Mouse (Mus musculus): ENCODE measurements around the gene Ggt6. TPM values are rescaled to one million over a fixed set of nuclear protein-coding genes. Genes with fewer than 3 reads are reported as not detected.

Ggt6 gene
- polyA plus RNA-seq, 1 experiment from 2014 or later = not detected

DNA sequence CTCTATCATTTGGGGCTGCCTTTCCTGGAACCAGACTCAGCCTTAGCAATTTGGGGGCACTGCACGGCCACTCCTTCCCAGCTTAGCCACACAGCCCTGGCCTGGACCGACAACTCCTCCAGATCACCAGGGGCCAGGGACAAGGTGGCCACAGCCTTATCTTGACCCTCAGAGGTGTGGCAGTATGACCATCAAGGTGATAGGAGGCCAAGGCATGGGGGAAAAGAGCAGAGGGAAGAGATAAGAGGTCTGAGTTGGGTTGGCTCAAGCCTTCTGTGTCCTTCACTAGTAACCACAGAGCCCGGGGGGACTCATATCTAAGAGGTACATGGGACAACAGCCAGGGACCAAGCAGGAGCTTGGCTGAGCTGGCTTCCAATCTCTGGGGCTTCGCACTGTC, 46.6 kb downstream of the Ggt6 start:
- H3K4me3 ChIP-seq (ENCODE audit: low read depth, low read length) = no peak overlapping the region
- H3K27me3 ChIP-seq (ENCODE audit: control insufficient read depth, insufficient read depth, low read length) = peaks cover 3% of the 10 kb centered on the region; the same call in 1 of the 2 replicates
- no peaks in the 10 kb centered on the region; the same call in 1 of the 2 replicates for H3K4me1 ChIP-seq (replicated peaks; ENCODE audit: control insufficient read depth, insufficient read depth, low read length)
- ATAC-seq (ENCODE audit: low FRiP score) = no peak
- DNase-seq (ENCODE audit: low spot score) = no peak
- no peaks in the 10 kb centered on the region for H3K36me3 ChIP-seq (ENCODE audit: control insufficient read depth, insufficient read depth, low read length)
- WGBS = 88% methylated on average over 4 of the region's 4 CpGs
- H3K9me3 ChIP-seq (ENCODE audit: control insufficient read depth, low read length) = no peaks in the 10 kb centered on the region
- no peak overlapping the region for H3K9ac ChIP-seq (ENCODE audit: low read depth, low read length)
- no peak overlapping the region for H3K4me2 ChIP-seq (replicated peaks; ENCODE audit: low read depth, low read length)
- H3K27ac ChIP-seq (ENCODE audit: low read depth, low read length) = no peak overlapping the region

DNA sequence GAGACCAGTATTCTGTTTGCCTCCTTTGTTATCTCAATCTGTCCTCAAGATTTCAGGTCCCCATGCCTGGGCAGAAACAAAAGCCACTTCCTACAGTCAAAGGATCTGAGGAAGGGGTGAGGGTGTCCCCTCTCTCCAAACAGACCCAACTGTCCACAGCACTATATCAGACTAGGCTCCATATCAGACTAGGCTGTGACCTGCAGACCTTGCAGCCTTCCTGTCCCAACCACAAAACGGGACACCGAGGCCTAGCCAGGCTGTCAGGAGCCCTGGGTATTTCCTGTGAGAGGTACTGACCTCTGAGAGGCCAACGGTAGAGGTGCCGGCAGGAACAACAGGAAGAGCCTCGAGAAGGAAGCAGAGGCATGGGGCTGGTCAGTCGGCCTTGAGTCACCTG, 49.2 kb downstream of the Ggt6 start:
- DNase-seq (ENCODE audit: low spot score) (no peak), ATAC-seq (ENCODE audit: low FRiP score) (no peak)
- peaks cover 16% of the 10 kb centered on the region for H3K27me3 ChIP-seq (ENCODE audit: control insufficient read depth, insufficient read depth, low read length)
- no peaks in the 10 kb centered on the region for H3K36me3 ChIP-seq (ENCODE audit: control insufficient read depth, insufficient read depth, low read length)
- no peak overlapping the region for H3K4me3 ChIP-seq (ENCODE audit: low read depth, low read length)
- no peak overlapping the region for H3K4me2 ChIP-seq (replicated peaks; ENCODE audit: low read depth, low read length)
- no peaks in the 10 kb centered on the region for H3K9me3 ChIP-seq (ENCODE audit: control insufficient read depth, low read length)
- H3K27ac ChIP-seq (ENCODE audit: low read depth, low read length) = no peak overlapping the region
- no peak overlapping the region for H3K9ac ChIP-seq (ENCODE audit: low read depth, low read length)
- 64% methylated on average over 6 of the region's 6 CpGs for WGBS
- peaks cover 2% of the 10 kb centered on the region for H3K4me1 ChIP-seq (replicated peaks; ENCODE audit: control insufficient read depth, insufficient read depth, low read length)

DNA sequence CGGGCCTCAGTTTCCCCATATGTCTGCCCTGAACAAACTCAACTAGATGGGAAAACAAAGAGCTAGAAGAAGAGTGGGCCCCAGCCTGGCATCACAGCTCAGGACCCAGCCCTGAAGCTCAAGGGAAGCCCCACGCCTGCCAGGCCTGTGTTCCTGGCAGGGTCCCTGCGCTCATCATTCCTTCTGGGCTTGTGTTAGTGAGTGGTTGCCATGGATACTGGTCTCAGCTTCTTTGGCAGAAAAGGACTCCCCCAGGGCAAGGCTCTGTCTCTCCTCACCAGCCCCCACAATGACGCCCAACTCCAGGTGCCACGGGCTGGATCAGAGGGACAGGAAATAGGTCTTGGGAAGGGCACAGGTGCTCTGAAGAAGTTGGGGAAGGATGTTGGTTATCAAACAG, 49.8 kb downstream of the Ggt6 start:
- Histone ChIP-seq H3K4me1 (replicated peaks; ENCODE audit: control insufficient read depth, insufficient read depth, low read length) (peaks cover 2% of the 10 kb centered on the region), H3K4me3 (ENCODE audit: low read depth, low read length) (no peak overlapping the region), H3K27me3 (ENCODE audit: control insufficient read depth, insufficient read depth, low read length) (peaks cover 16% of the 10 kb centered on the region), H3K4me2 (replicated peaks; ENCODE audit: low read depth, low read length) (no peak overlapping the region), H3K36me3 (ENCODE audit: control insufficient read depth, insufficient read depth, low read length) (no peaks in the 10 kb centered on the region), H3K9ac (ENCODE audit: low read depth, low read length) (no peak overlapping the region), H3K27ac (ENCODE audit: low read depth, low read length) (no peak overlapping the region), H3K9me3 (ENCODE audit: control insufficient read depth, low read length) (no peaks in the 10 kb centered on the region)
- ATAC-seq (ENCODE audit: low FRiP score) (no peak), DNase-seq (ENCODE audit: low spot score) (peak; percentile 20)
- 56% methylated on average over 5 of the region's 5 CpGs for WGBS

DNA sequence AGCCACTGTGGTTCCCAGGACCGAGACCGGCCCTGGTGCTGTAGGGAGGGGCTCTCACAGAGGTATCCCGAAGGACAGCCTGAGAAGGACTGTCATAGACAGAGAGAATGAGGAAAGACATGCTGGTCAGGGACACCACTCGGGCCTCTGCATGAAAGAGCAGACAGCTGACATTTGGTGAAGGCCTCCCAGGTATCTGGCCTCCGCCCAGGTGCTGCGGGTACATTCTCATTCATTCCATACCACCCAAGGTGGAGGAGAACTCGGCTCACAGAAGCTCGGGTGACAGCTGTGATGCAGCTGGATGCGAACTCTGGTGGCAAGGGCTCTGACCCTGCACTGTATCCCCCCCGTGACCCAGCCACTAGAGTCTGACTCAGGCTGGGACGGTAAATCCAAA, 50.6 kb downstream of the Ggt6 start:
- H3K27me3 ChIP-seq (ENCODE audit: control insufficient read depth, insufficient read depth, low read length) = peaks cover 16% of the 10 kb centered on the region
- H3K9me3 ChIP-seq (ENCODE audit: control insufficient read depth, low read length) = no peaks in the 10 kb centered on the region
- 71% methylated on average over 11 of the region's 11 CpGs for WGBS
- no peak overlapping the region for H3K27ac ChIP-seq (ENCODE audit: low read depth, low read length)
- H3K4me3 ChIP-seq (ENCODE audit: low read depth, low read length) = no peak overlapping the region
- no peak overlapping the region for H3K9ac ChIP-seq (ENCODE audit: low read depth, low read length)
- H3K36me3 ChIP-seq (ENCODE audit: control insufficient read depth, insufficient read depth, low read length) = no peaks in the 10 kb centered on the region
- ATAC-seq (ENCODE audit: low FRiP score) = no peak
- H3K4me2 ChIP-seq (replicated peaks; ENCODE audit: low read depth, low read length) = no peak overlapping the region
- no peak for DNase-seq (ENCODE audit: low spot score)
- H3K4me1 ChIP-seq (replicated peaks; ENCODE audit: control insufficient read depth, insufficient read depth, low read length) = peaks cover 2% of the 10 kb centered on the region

DNA sequence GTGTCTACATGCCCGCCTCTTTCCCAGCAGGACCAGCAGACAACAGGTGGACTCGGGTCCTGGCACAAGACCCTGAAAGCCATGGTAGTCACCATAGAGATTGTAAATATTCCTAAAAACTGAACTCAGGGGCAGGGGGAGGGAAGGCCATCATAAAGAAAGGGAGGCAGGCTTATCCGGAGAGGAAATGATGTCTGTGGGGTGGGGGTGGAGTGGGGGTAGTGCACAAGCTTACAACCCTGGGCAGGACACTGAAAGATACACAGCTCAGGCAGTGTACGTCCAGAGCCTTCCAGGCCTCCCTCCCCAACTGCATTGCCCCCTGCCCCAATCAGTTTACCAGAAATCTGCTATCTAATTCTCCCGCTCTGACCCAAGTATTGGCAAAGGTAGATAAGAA, 51.8 kb downstream of the Ggt6 start:
- H3K4me1 ChIP-seq (replicated peaks; ENCODE audit: control insufficient read depth, insufficient read depth, low read length) = peaks cover 2% of the 10 kb centered on the region
- ATAC-seq (ENCODE audit: low FRiP score) (no peak), DNase-seq (ENCODE audit: low spot score) (no peak)
- no peak overlapping the region for H3K4me3 ChIP-seq (ENCODE audit: low read depth, low read length)
- H3K9me3 ChIP-seq (ENCODE audit: control insufficient read depth, low read length) = no peaks in the 10 kb centered on the region
- no peaks in the 10 kb centered on the region for H3K36me3 ChIP-seq (ENCODE audit: control insufficient read depth, insufficient read depth, low read length)
- peaks cover 16% of the 10 kb centered on the region for H3K27me3 ChIP-seq (ENCODE audit: control insufficient read depth, insufficient read depth, low read length)
- no peak overlapping the region; the same call in 1 of the 2 replicates for H3K4me2 ChIP-seq (replicated peaks; ENCODE audit: low read depth, low read length)
- 54% methylated on average over 5 of the region's 5 CpGs for WGBS
- H3K27ac ChIP-seq (ENCODE audit: low read depth, low read length) = no peak overlapping the region
- H3K9ac ChIP-seq (ENCODE audit: low read depth, low read length) = no peak overlapping the region

DNA sequence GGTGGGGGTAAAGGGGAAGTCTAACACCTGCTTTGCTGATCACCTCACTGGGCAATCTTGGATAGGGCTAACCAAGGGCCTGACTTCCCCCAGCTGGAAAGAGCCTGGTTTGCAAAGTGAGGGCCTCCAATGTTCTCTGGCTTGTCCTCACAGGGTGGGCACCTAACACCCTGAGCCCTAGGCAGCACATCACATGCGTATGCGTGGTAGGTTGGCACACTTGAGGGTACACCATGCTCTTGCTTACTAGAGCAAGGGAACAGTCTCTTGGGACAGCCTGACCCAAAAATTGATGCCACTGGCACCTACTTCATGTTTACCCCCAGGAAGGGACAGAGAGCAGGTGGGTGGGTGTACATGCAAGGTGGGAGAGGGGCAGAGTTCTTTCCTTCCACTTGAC, 52.4 kb downstream of the Ggt6 start:
- H3K9ac ChIP-seq (ENCODE audit: low read depth, low read length) = peak overlapping the region; percentile 79; the same call in 1 of the 2 replicates
- peak overlapping the region; percentile 82 for H3K4me2 ChIP-seq (replicated peaks; ENCODE audit: low read depth, low read length)
- peaks cover 16% of the 10 kb centered on the region for H3K27me3 ChIP-seq (ENCODE audit: control insufficient read depth, insufficient read depth, low read length)
- peaks cover 2% of the 10 kb centered on the region for H3K4me1 ChIP-seq (replicated peaks; ENCODE audit: control insufficient read depth, insufficient read depth, low read length)
- H3K36me3 ChIP-seq (ENCODE audit: control insufficient read depth, insufficient read depth, low read length) = no peaks in the 10 kb centered on the region
- ATAC-seq (ENCODE audit: low FRiP score) = no peak
- H3K27ac ChIP-seq (ENCODE audit: low read depth, low read length) = no peak overlapping the region
- H3K4me3 ChIP-seq (ENCODE audit: low read depth, low read length) = peak overlapping the region; percentile 62
- no peaks in the 10 kb centered on the region for H3K9me3 ChIP-seq (ENCODE audit: control insufficient read depth, low read length)
- DNase-seq (ENCODE audit: low spot score) = no peak
- WGBS = 82% methylated on average over 2 of the region's 2 CpGs

Other genes with a start within 250 kb of the Ggt6 start
- 0.11 TPM in 1 of 2 replicates, not detected in the other for gene Gm43951, start 228.7 kb upstream of the Ggt6 start, polyA plus RNA-seq (2014; fragmentation: Nextera tagmentation; extraction: Ambion mirVana)
- gene 4933427D14Rik, start 228.1 kb upstream of the Ggt6 start, polyA plus RNA-seq (2014; fragmentation: Nextera tagmentation; extraction: Ambion mirVana) = 15.6 and 17.8 TPM in 2 replicates
- gene Txndc17, start 228.0 kb upstream of the Ggt6 start, polyA plus RNA-seq (2014; fragmentation: Nextera tagmentation; extraction: Ambion mirVana) = 169 and 181 TPM in 2 replicates
- 58.8 and 61.7 TPM in 2 replicates for gene Med31, start 219.9 kb upstream of the Ggt6 start, polyA plus RNA-seq (2014; fragmentation: Nextera tagmentation; extraction: Ambion mirVana)
- gene Slc13a5, start 168.3 kb upstream of the Ggt6 start, polyA plus RNA-seq (2014; fragmentation: Nextera tagmentation; extraction: Ambion mirVana) = 0.29 and 0.32 TPM in 2 replicates
- 0.98 and 1.3 TPM in 2 replicates for gene Xaf1, start 133.9 kb upstream of the Ggt6 start, polyA plus RNA-seq (2014; fragmentation: Nextera tagmentation; extraction: Ambion mirVana)
- gene Fbxo39, start 121.1 kb upstream of the Ggt6 start, polyA plus RNA-seq (2014; fragmentation: Nextera tagmentation; extraction: Ambion mirVana) = not detected in 2 replicates
- 8.7 and 8.9 TPM in 2 replicates for gene Tekt1, start 73.1 kb upstream of the Ggt6 start, polyA plus RNA-seq (2014; fragmentation: Nextera tagmentation; extraction: Ambion mirVana)
- gene Smtnl2, start 23.8 kb upstream of the Ggt6 start, polyA plus RNA-seq (2014; fragmentation: Nextera tagmentation; extraction: Ambion mirVana) = 4.7 and 8.7 TPM in 2 replicates
- gene Mybbp1a, start 5.8 kb downstream of the Ggt6 start, polyA plus RNA-seq (2014; fragmentation: Nextera tagmentation; extraction: Ambion mirVana) = 112 and 145 TPM in 2 replicates
- gene Spns2, start 54.4 kb downstream of the Ggt6 start, polyA plus RNA-seq (2014; fragmentation: Nextera tagmentation; extraction: Ambion mirVana) = 5.3 and 6.2 TPM in 2 replicates
- gene Spns3, start 115.0 kb downstream of the Ggt6 start, polyA plus RNA-seq (2014; fragmentation: Nextera tagmentation; extraction: Ambion mirVana) = not detected in 2 replicates
- 127 and 131 TPM in 2 replicates for gene Ube2g1, start 171.8 kb downstream of the Ggt6 start, polyA plus RNA-seq (2014; fragmentation: Nextera tagmentation; extraction: Ambion mirVana)

Data from hindbrain, embryonic 11.5 days (tissue).